Mouse (Mus musculus): ENCODE data around the gene Cldn20. TPM values are rescaled to one million over a fixed set of nuclear protein-coding genes. Genes with fewer than 3 reads are reported as not detected.

Cldn20 gene
- not detected in 2 replicates for polyA plus RNA-seq (2015; fragmentation: Nextera tagmentation; extraction: Ambion mirVana)

- Histone ChIP-seq H3K9me3 (ENCODE audit: low read length) (no peaks in the 10 kb centered on the region), H3K27me3 (ENCODE audit: insufficient read depth, low read length) (no peaks in the 10 kb centered on the region), H3K36me3 (ENCODE audit: insufficient read depth, low read length) (0 out of 2 replicates have a peak, but pooled peaks cover 7% of the 10 kb centered on the region), H3K4me1 (ENCODE audit: insufficient read depth, low read length) (no peaks in the 10 kb centered on the region), H3K4me2 (replicated peaks; ENCODE audit: low read depth, low read length) (no peak within 1 kb of the TSS), H3K27ac (ENCODE audit: low read length) (no peak within 1 kb of the TSS), H3K9ac (replicated peaks; ENCODE audit: low read length) (no peak within 1 kb of the TSS), H3K4me3 (ENCODE audit: low read length) (no peak within 1 kb of the TSS)
- ATAC-seq (ENCODE audit: low FRiP score, low TSS enrichment), result no peak
- WGBS, result 90% methylated on average over 4 of the region's 4 CpGs
Measured at GRCm38 (mm10) chr17:3532254-3532653, at the start of gene Cldn20. Cldn20 (plus strand) TSS chr17:3532554.

GRCm38 (mm10) chr17:3483091-3483490, 49.3 kb upstream of the Cldn20 start:
- 85% methylated on average over 8 of the region's 8 CpGs for WGBS
- no peaks in the 10 kb centered on the region for H3K4me1 ChIP-seq (ENCODE audit: insufficient read depth, low read length)
- no peak overlapping the region for H3K4me3 ChIP-seq (ENCODE audit: low read length)
- no peaks in the 10 kb centered on the region for H3K36me3 ChIP-seq (ENCODE audit: insufficient read depth, low read length)
- ATAC-seq (ENCODE audit: low FRiP score, low TSS enrichment), result no peak
- no peak overlapping the region for H3K9ac ChIP-seq (replicated peaks; ENCODE audit: low read length)
- H3K4me2 ChIP-seq (replicated peaks; ENCODE audit: low read depth, low read length), result no peak overlapping the region
- H3K27ac ChIP-seq (ENCODE audit: low read length), result no peak overlapping the region
- no peaks in the 10 kb centered on the region for H3K9me3 ChIP-seq (ENCODE audit: low read length)
- H3K27me3 ChIP-seq (ENCODE audit: insufficient read depth, low read length), result no peaks in the 10 kb centered on the region

- ATAC-seq (ENCODE audit: low FRiP score, low TSS enrichment), result no peak
- 83% methylated on average over 7 of the region's 7 CpGs for WGBS
Measured at GRCm38 (mm10) chr17:3485851-3486250, 46.5 kb upstream of the Cldn20 start.

GRCm38 (mm10) chr17:3487211-3487610, 45.1 kb upstream of the Cldn20 start:
- Histone ChIP-seq H3K4me1 (ENCODE audit: insufficient read depth, low read length) (no peaks in the 10 kb centered on the region), H3K36me3 (ENCODE audit: insufficient read depth, low read length) (no peaks in the 10 kb centered on the region), H3K27ac (ENCODE audit: low read length) (no peak overlapping the region), H3K4me2 (replicated peaks; ENCODE audit: low read depth, low read length) (no peak overlapping the region), H3K4me3 (ENCODE audit: low read length) (no peak overlapping the region), H3K9ac (replicated peaks; ENCODE audit: low read length) (no peak overlapping the region), H3K27me3 (ENCODE audit: insufficient read depth, low read length) (no peaks in the 10 kb centered on the region), H3K9me3 (ENCODE audit: low read length) (no peaks in the 10 kb centered on the region)
- no peak for ATAC-seq (ENCODE audit: low FRiP score, low TSS enrichment)
- 94% methylated on average over 4 of the region's 4 CpGs for WGBS

More at GRCm38 (mm10) chr17:3485851-3486250, 46.5 kb upstream of the Cldn20 start:
- Histone ChIP-seq H3K27ac (ENCODE audit: low read length) (no peak overlapping the region), H3K4me3 (ENCODE audit: low read length) (no peak overlapping the region), H3K9me3 (ENCODE audit: low read length) (no peaks in the 10 kb centered on the region), H3K36me3 (ENCODE audit: insufficient read depth, low read length) (no peaks in the 10 kb centered on the region), H3K9ac (replicated peaks; ENCODE audit: low read length) (no peak overlapping the region), H3K27me3 (ENCODE audit: insufficient read depth, low read length) (no peaks in the 10 kb centered on the region), H3K4me2 (replicated peaks; ENCODE audit: low read depth, low read length) (no peak overlapping the region), H3K4me1 (ENCODE audit: insufficient read depth, low read length) (no peaks in the 10 kb centered on the region)

- Histone ChIP-seq H3K27me3 (ENCODE audit: insufficient read depth, low read length) (no peaks in the 10 kb centered on the region), H3K27ac (ENCODE audit: low read length) (no peak overlapping the region), H3K9me3 (ENCODE audit: low read length) (no peaks in the 10 kb centered on the region), H3K9ac (replicated peaks; ENCODE audit: low read length) (no peak overlapping the region), H3K4me3 (ENCODE audit: low read length) (no peak overlapping the region), H3K4me2 (replicated peaks; ENCODE audit: low read depth, low read length) (no peak overlapping the region), H3K36me3 (ENCODE audit: insufficient read depth, low read length) (no peaks in the 10 kb centered on the region), H3K4me1 (ENCODE audit: insufficient read depth, low read length) (no peaks in the 10 kb centered on the region)
- 72% methylated on average over 12 of the region's 12 CpGs for WGBS
- ATAC-seq (ENCODE audit: low FRiP score, low TSS enrichment), result no peak
Measured at GRCm38 (mm10) chr17:3487721-3488601, 44.4 kb upstream of the Cldn20 start.

GRCm38 (mm10) chr17:3490216-3490895, 42.0 kb upstream of the Cldn20 start:
- H3K9ac ChIP-seq (replicated peaks; ENCODE audit: low read length), result no peak overlapping the region
- H3K27me3 ChIP-seq (ENCODE audit: insufficient read depth, low read length), result no peaks in the 10 kb centered on the region
- no peak overlapping the region for H3K4me3 ChIP-seq (ENCODE audit: low read length)
- WGBS, result 77% methylated on average over 11 of the region's 11 CpGs
- no peaks in the 10 kb centered on the region for H3K4me1 ChIP-seq (ENCODE audit: insufficient read depth, low read length)
- ATAC-seq (ENCODE audit: low FRiP score, low TSS enrichment), result peak; percentile 51; the same call in 1 of the 2 replicates
- H3K27ac ChIP-seq (ENCODE audit: low read length), result 0 out of 2 replicates have a peak overlapping the region, but pooled peaks have one; percentile 18
- H3K4me2 ChIP-seq (replicated peaks; ENCODE audit: low read depth, low read length), result no peak overlapping the region
- H3K9me3 ChIP-seq (ENCODE audit: low read length), result no peaks in the 10 kb centered on the region
- no peaks in the 10 kb centered on the region for H3K36me3 ChIP-seq (ENCODE audit: insufficient read depth, low read length)

GRCm38 (mm10) chr17:3491065-3491464, 41.3 kb upstream of the Cldn20 start:
- 0 out of 2 replicates have a peak, but pooled peaks cover 3% of the 10 kb centered on the region for H3K4me1 ChIP-seq (ENCODE audit: insufficient read depth, low read length)
- 74% methylated on average over 5 of the region's 5 CpGs for WGBS
- no peak overlapping the region for H3K4me2 ChIP-seq (replicated peaks; ENCODE audit: low read depth, low read length)
- H3K9me3 ChIP-seq (ENCODE audit: low read length), result no peaks in the 10 kb centered on the region
- no peak for ATAC-seq (ENCODE audit: low FRiP score, low TSS enrichment)
- H3K9ac ChIP-seq (replicated peaks; ENCODE audit: low read length), result no peak overlapping the region
- H3K4me3 ChIP-seq (ENCODE audit: low read length), result no peak overlapping the region
- no peaks in the 10 kb centered on the region for H3K36me3 ChIP-seq (ENCODE audit: insufficient read depth, low read length)
- no peak overlapping the region for H3K27ac ChIP-seq (ENCODE audit: low read length)
- H3K27me3 ChIP-seq (ENCODE audit: insufficient read depth, low read length), result no peaks in the 10 kb centered on the region

- 90% methylated on average over 6 of the region's 6 CpGs for WGBS
- H3K36me3 ChIP-seq (ENCODE audit: insufficient read depth, low read length), result no peaks in the 10 kb centered on the region
- no peaks in the 10 kb centered on the region for H3K27me3 ChIP-seq (ENCODE audit: insufficient read depth, low read length)
- no peak overlapping the region for H3K4me3 ChIP-seq (ENCODE audit: low read length)
- no peaks in the 10 kb centered on the region for H3K9me3 ChIP-seq (ENCODE audit: low read length)
- H3K9ac ChIP-seq (replicated peaks; ENCODE audit: low read length), result no peak overlapping the region
- peaks cover 7% of the 10 kb centered on the region; the same call in 1 of the 2 replicates for H3K4me1 ChIP-seq (ENCODE audit: insufficient read depth, low read length)
- ATAC-seq (ENCODE audit: low FRiP score, low TSS enrichment), result no peak
- no peak overlapping the region for H3K4me2 ChIP-seq (replicated peaks; ENCODE audit: low read depth, low read length)
- no peak overlapping the region for H3K27ac ChIP-seq (ENCODE audit: low read length)
Measured at GRCm38 (mm10) chr17:3491667-3492066, 40.7 kb upstream of the Cldn20 start.

- no peak for ATAC-seq (ENCODE audit: low FRiP score, low TSS enrichment)
- H3K4me2 ChIP-seq (replicated peaks; ENCODE audit: low read depth, low read length), result no peak overlapping the region
- no peak overlapping the region for H3K4me3 ChIP-seq (ENCODE audit: low read length)
- no peak overlapping the region for H3K9ac ChIP-seq (replicated peaks; ENCODE audit: low read length)
- peak overlapping the region; percentile 30; the same call in 1 of the 2 replicates for H3K27ac ChIP-seq (ENCODE audit: low read length)
- WGBS, result 10% methylated on average over 2 of the region's 2 CpGs
- H3K36me3 ChIP-seq (ENCODE audit: insufficient read depth, low read length), result no peaks in the 10 kb centered on the region
- no peaks in the 10 kb centered on the region for H3K9me3 ChIP-seq (ENCODE audit: low read length)
- H3K4me1 ChIP-seq (ENCODE audit: insufficient read depth, low read length), result peaks cover 8% of the 10 kb centered on the region; the same call in 1 of the 2 replicates
- H3K27me3 ChIP-seq (ENCODE audit: insufficient read depth, low read length), result no peaks in the 10 kb centered on the region
Measured at GRCm38 (mm10) chr17:3495576-3495975, 36.8 kb upstream of the Cldn20 start.

Measured in kidney, embryonic 16.5 days (tissue).